Mouse (Mus musculus) E14TG2a.4 (cell line): ENCODE measurements at regions not wholly inside any gene's neighbourhood (a gene's known extent, or its start where the extent isn't known, plus 50 kb on each side); places are given as distances from the start of the nearest gene placed in this dataset.

Source experiments
- CTCF ChIP-seq: conservative IDR thresholded peaks from 2 replicates; pipeline ENCODE4 v1.5.1; 2014; ENCODE audit warnings: low read length
- NANOG ChIP-seq: IDR thresholded peaks from 2 replicates; pipeline ENCODE4 v1.6.1; 2014; ENCODE audit warnings: borderline replicate concordance, low read length, mixed read lengths
- POU5F1 ChIP-seq: IDR thresholded peaks from 2 replicates; pipeline ENCODE4 v1.6.1; 2014; ENCODE audit warnings: low read length, borderline replicate concordance

- no peak for TF ChIP-seq CTCF
- no peak for TF ChIP-seq POU5F1
- TF ChIP-seq NANOG, result no peak
Observed at GRCm38 (mm10) chr12:110228011-110228411, 50.9 kb upstream of the Dio3 start.
